Mouse (Mus musculus): Measurements from ENCODE around the gene Sgip1.

Sgip1 gene

DNA sequence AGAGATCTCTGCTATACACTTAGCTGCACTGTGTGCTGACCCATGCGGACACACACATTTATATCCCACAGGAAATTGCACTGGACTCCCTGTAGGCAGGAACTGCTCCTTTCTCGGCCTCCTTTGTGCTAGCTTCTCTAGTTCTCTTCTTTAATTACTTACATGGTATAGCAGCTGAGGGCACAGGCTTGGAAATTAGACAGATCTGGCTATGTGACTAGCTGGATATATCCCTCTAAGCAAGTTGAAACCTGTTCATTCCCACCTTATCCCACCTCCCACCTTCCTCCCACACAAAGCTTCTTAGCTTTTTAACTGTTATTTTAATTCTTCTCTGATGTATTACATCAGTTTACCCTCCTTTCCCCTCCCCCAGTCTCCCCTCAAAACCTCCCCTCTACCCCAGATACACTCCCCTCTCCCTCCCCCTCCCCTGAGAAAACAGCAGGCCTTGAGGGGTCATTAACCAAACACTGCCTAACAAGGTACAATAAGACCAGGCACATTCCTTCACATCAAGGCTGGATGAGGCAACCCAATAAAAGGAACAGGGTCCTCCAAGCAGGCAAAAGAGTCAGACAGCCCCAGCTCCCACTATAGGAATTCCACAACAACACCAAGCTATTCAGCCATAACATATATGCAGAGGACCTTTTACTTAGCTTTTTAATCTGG, 34.6 kb downstream of the Sgip1 start:
- DNase-seq (ENCODE audit: low spot score in 2 of 2) = no peak

DNA sequence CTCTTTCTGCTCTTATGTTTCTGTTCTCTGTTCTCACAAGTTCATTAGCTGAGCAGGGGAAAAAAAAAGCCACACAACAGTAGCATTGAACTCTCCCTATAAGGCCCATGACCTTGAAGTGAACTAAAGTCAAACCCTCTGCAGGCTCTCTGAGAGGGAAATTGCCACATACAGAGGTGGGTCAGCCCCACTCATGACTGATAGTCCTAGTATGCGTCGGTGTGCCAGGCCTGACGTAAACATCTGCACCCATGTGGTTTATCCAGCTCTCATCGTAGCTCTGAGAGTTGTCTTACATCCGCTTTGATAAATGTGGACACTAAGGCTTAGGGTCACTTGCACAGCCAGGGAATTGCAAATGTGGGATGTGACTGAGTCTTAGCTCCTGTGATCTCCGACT, 38.8 kb downstream of the Sgip1 start:
- DNase-seq (ENCODE audit: low spot score in 2 of 2) = no peak

DNA sequence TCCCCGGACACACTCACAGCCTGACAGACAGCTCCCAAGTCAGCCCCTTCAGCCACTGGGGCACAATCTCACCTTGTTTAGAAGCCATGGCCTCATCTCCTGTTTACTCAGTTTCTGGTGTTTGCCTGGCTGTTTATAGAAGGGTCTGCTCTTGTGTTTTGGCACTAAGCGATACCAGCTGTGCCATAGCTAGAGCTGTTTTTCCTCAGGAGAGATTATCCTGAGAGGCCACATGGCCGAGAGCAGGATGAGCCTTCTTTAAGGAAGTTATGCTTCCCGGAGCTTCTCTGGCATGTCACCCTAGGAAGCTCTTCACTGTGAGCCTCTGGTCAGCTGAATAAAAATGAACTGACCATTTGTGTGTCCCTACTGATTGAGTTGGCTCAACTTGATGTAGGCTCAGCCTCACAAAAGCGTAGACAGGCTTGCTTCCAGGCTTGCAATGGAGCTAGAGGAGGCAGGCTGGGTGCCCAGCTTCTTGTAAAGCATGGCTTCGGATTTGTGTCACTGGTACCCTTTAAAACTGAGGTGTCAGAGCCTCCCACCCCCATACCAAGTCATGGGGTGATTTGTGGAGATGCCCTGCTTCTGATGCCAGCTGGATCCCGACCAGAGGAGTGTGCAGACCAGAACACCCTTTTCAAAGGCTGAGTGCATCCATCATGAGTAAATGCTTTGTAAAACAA, 42.1 kb downstream of the Sgip1 start:
- no peak for DNase-seq (ENCODE audit: low spot score in 2 of 2)

GRCm38 (mm10) chr4:102785158-102785557, 44.1 kb downstream of the Sgip1 start:
- no peak for DNase-seq (ENCODE audit: low spot score in 2 of 2)

DNA sequence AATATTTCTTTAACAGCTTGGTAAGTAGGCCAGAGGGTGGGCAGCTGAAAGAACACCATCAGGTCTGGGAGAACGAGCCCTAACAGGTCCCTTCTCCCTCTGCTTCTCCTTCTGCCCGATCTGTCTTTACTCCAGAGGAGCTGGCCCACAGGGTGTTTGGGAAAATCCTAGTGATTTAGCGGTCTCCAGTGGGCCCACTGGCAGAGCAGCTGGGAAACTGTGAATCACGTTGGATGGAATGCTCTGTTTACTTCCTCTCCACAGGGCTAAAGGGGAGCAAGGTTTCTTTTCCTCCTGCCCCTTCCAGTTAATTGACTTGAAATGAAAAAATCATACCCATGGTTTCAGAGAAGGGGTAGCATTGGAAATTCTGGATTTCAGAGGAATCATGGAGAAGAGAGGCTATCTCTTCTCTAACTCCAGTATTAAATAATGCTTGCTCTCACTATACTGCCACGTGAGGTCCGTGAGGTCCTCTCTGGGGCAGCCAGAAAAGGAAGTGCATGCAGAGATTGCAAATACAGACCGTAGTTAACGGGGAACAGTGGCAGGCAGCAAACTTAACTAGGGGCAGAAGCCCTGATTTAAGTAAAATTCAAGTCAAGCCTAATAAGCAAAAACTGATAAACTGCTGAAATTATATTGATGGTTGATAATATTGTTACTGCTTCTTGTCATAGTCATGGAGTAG, 51.1 kb downstream of the Sgip1 start:
- DNase-seq (ENCODE audit: low spot score in 2 of 2) = no peak

GRCm38 (mm10) chr4:102801471-102801870, 60.4 kb downstream of the Sgip1 start:
- DNase-seq (ENCODE audit: low spot score in 2 of 2) = no peak

DNA sequence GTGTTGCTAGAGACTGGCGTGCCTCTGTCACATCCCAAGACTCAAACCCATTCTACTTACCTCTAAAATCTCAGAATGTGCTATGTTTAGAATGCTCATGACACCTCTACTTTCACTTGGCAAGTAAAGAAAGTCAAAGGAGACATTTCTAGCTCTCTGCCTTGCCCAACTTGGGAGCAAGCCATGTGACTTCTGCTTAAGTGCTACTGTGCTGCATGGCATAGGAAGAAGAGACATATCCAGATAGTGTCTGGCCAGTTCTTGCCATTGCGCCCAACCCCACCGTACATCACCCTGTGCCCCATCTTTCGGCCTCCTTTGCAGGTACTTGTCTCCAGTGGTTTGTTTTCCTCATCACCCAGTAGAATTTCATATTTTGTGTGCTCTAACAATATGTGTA, 60.8 kb downstream of the Sgip1 start:
- no peak for DNase-seq (ENCODE audit: low spot score in 2 of 2)

DNA sequence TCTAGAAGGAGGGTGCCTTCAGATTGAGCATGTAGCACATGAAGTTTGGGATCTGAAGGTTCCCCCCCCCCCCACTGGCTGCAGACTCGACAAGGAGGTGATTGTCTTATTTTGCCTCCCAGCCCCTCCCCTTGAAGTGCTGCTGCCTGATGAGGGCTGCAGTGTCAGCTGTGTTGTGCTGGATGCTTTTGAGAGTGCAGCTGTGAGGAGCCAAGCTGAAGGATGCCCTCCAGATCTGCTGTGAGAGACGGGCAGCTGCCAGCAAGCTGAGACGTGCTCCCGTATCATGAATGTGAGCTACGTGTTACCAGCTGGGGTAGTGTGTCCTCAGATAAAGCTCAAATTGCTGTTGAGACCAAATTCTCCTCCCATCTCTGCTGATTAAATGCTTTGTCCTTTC, 63.5 kb downstream of the Sgip1 start:
- no peak for DNase-seq (ENCODE audit: low spot score in 2 of 2)

DNA sequence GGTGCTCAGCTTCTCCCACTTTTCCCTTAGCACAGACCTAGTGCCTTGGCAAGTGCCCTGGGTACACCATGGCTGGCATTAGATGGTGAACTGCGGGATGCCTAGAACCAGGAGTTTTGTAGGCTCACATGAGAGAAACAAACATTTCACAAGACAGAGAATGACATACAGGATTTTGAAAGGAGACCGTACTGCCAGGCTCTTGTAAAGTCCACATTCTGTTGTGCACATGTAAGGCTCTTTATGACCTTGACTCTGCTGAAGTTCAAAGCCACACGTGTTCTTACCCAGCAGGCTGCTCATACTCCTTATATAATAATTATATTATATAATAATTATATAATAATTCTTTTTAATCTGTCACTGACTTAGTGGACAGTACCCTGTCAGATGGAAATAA, 65.9 kb downstream of the Sgip1 start:
- no peak for DNase-seq (ENCODE audit: low spot score in 2 of 2)

GRCm38 (mm10) chr4:102808258-102808657, 67.2 kb downstream of the Sgip1 start:
- DNase-seq (ENCODE audit: low spot score in 2 of 2) = no peak

GRCm38 (mm10) chr4:102809296-102809695, 68.2 kb downstream of the Sgip1 start:
- no peak for DNase-seq (ENCODE audit: low spot score in 2 of 2)

- DNase-seq (ENCODE audit: low spot score in 2 of 2) = no peak
Measured at GRCm38 (mm10) chr4:102810277-102810676, 69.2 kb downstream of the Sgip1 start.

- no peak for DNase-seq (ENCODE audit: low spot score in 2 of 2)
Measured at GRCm38 (mm10) chr4:102811007-102811805, 70.1 kb downstream of the Sgip1 start.

DNA sequence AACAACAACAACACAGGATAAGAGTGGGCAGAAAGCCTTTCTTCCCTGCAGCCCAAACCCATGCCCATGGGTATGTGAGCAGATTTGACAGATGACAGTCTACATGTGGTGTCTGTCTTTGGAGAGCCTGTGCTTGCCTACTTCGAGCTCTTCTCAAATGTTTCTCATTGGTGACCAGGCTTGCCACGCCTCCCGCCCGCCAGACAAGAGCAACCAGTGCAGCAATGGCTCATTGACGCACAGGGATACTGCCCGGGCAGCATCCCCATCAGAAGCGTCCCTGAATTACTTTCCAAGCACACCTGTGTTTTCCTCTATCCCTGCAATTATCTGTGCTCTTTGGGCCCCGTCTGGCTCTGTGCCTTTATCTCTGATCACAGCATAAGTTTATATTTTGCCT, 72.2 kb downstream of the Sgip1 start:
- no peak for DNase-seq (ENCODE audit: low spot score in 2 of 2)

DNA sequence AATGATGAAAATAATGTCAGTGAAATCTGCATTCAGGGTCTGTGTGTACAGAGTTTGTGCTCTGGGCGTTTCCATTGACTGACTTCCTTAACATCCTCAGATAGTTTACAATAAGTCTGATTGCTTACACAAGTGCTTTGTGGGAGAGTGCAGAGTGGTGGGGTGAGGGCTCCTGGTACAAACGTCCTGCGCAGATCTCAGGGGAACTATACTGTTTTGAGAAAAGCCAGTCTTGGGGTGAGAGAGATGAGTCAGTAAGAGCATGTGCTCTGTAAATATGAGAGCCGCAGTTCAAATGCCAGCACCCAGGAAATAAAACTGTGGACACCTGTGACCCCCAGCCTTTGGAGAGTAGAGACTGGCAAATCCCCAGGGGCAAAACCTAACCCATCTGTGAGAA, 80.7 kb downstream of the Sgip1 start:
- DNase-seq (ENCODE audit: low spot score in 2 of 2) = no peak

- no peak for DNase-seq (ENCODE audit: low spot score in 2 of 2)
Measured at GRCm38 (mm10) chr4:102824494-102824893, 83.4 kb downstream of the Sgip1 start.

GRCm38 (mm10) chr4:102826159-102826558, 85.1 kb downstream of the Sgip1 start:
- no peak for DNase-seq (ENCODE audit: low spot score in 2 of 2)

- DNase-seq (ENCODE audit: low spot score in 2 of 2) = no peak
Measured at GRCm38 (mm10) chr4:102828518-102828917, 87.4 kb downstream of the Sgip1 start.

DNA sequence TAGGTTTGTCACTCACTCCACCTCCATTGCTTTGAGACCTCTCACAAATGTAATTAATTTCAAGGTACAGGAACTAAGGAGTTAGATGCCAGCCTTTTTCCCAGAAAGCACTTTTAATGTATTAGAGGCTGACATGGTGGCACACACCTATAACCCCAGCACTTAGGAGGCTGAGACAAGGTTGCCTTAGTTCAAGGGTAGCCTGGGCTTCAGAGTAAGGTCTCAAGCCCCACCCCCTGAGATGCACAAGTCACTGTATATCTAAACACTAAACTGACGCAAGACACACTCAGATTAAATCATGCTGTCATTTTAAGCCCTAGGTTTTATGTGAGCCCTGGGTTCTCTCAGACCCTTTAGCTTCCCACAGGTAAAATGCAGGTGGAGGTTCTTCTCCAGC, 92.1 kb downstream of the Sgip1 start:
- no peak for DNase-seq (ENCODE audit: low spot score in 2 of 2)

GRCm38 (mm10) chr4:102833726-102834125, 92.6 kb downstream of the Sgip1 start:
- no peak for DNase-seq (ENCODE audit: low spot score in 2 of 2)

- DNase-seq (ENCODE audit: low spot score in 2 of 2) = no peak
Measured at GRCm38 (mm10) chr4:102834710-102835109, 93.6 kb downstream of the Sgip1 start.

All from spleen, postnatal 36 days (tissue).